Mouse (Mus musculus): ENCODE measurements around the gene Gpc3.

DNA sequence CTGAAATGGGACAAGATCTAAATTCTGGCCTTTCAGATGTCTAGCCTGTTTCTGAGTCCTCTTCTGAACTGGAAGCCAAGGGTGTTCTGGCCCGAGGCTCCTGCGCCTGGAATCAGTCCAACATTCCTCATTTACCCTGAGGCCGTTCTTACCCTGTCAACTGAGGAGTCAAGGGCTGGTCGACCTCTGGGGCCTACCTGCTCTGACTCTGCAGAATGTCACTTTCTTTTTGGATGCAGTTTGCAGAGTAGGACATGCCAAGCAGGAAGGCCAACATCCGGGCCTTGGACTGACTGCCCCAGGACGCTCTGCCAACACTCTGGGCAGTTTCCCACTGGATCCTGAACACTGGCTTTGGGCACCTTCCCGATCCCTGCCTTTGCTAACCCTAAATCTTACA is 352.2 kb downstream of the Gpc3 start:
- TF ChIP-seq CTCF (IDR thresholded peaks at IDR 0.05; ENCODE audit: insufficient read depth, low read depth, low read length) = no peak
- TF ChIP-seq POLR2A (IDR thresholded peaks at IDR 0.05; ENCODE audit: insufficient read depth, low read depth, low read length) = no peak

All from olfactory bulb, adult 2 months (tissue).